Mouse (Mus musculus) bone marrow macrophage, adult 2 months (primary cell): ENCODE results near the gene Efcab11.

Source experiments
- CTCF ChIP-seq: IDR thresholded peaks from 2 replicates; pipeline ENCODE4 v1.5.1; 2012; ENCODE audit warnings: low read depth, mild to moderate bottlenecking, low read length, moderate library complexity
- POLR2A ChIP-seq: IDR thresholded peaks from 2 replicates; pipeline ENCODE4 v1.6.1; 2012; ENCODE audit warnings: mild to moderate bottlenecking, low read depth, low read length, borderline replicate concordance

DNA sequence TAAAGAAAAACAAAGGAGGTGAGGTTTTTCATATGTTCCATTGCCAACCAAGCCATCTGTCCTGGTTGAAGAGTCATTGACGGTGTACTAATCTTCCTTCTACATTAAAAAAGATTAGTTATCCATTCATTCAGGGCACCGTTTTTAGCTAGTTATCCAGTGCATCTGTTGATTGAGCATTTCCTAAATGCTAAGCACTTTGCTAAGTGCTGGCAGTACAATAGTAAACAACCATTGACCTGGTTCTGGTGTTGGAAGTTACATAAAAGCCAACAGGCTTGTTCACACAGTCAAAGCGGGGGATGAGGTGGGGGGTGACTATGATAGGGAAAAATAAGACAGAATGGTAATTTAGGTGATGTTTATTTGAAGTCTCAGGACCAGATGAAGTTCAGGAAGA is 35.4 kb upstream of the Efcab11 start:
- TF ChIP-seq CTCF (no peak), POLR2A (no peak)
